Mouse (Mus musculus): ENCODE measurements around the gene Naa38.
"Not testable (repeated sequence)": the region's sequence is repeated elsewhere in the genome, so short reads cannot be mapped to it uniquely, and the experiment has no call there.

The Naa38 gene

GRCm38 (mm10) chr11:69373223-69373965, 21.9 kb upstream of the Naa38 start:
- DNase-seq (ENCODE audit: low spot score) = no peak

GRCm38 (mm10) chr11:69375646-69376045, 19.6 kb upstream of the Naa38 start:
- DNase-seq (ENCODE audit: low spot score) = no peak

- no peak for DNase-seq (ENCODE audit: low spot score)
Measured at GRCm38 (mm10) chr11:69377766-69378165, 17.5 kb upstream of the Naa38 start.

- no peak for DNase-seq (ENCODE audit: low spot score)
Measured at GRCm38 (mm10) chr11:69379600-69379999, 15.7 kb upstream of the Naa38 start.

GRCm38 (mm10) chr11:69381356-69381755, 13.9 kb upstream of the Naa38 start:
- no peak for DNase-seq (ENCODE audit: low spot score)

- DNase-seq (ENCODE audit: low spot score) = no peak
Measured at GRCm38 (mm10) chr11:69382478-69383105, 12.7 kb upstream of the Naa38 start.

- DNase-seq (ENCODE audit: low spot score) = no peak
Measured at GRCm38 (mm10) chr11:69384979-69385378, 10.3 kb upstream of the Naa38 start.

GRCm38 (mm10) chr11:69386758-69387157, 8.5 kb upstream of the Naa38 start:
- DNase-seq (ENCODE audit: low spot score) = no peak

- DNase-seq (ENCODE audit: low spot score) = no peak
Measured at GRCm38 (mm10) chr11:69388680-69389079, 6.6 kb upstream of the Naa38 start.

GRCm38 (mm10) chr11:69389531-69390399, 5.5 kb upstream of the Naa38 start:
- DNase-seq (ENCODE audit: low spot score) = peak; percentile 49

- DNase-seq (ENCODE audit: low spot score) = peak; percentile 17
Measured at GRCm38 (mm10) chr11:69390400-69391034, 4.8 kb upstream of the Naa38 start.

GRCm38 (mm10) chr11:69394591-69395167, 608 bp upstream of the Naa38 start:
- DNase-seq (ENCODE audit: low spot score) = not testable (repeated sequence)

- DNase-seq (ENCODE audit: low spot score) = peak; percentile 96
Measured at GRCm38 (mm10) chr11:69395634-69396373, 517 bp downstream of the Naa38 start.

- DNase-seq (ENCODE audit: low spot score) = peak; percentile 40
Measured at GRCm38 (mm10) chr11:69396772-69397171, 1.5 kb downstream of the Naa38 start.

GRCm38 (mm10) chr11:69397581-69398057, 2.3 kb downstream of the Naa38 start:
- peak; percentile 17 for DNase-seq (ENCODE audit: low spot score)

- DNase-seq (ENCODE audit: low spot score) = peak; percentile 8
Measured at GRCm38 (mm10) chr11:69398059-69398458, 2.8 kb downstream of the Naa38 start, which contains the start of gene Tmem88. Gene Tmem88 (minus strand): TSS chr11:69398234.

- no peak for DNase-seq (ENCODE audit: low spot score)
Measured at GRCm38 (mm10) chr11:69398486-69399200, 3.4 kb downstream of the Naa38 start.

GRCm38 (mm10) chr11:69399201-69400082, 4.2 kb downstream of the Naa38 start:
- no peak for DNase-seq (ENCODE audit: low spot score)

All from ovary, adult 18-20 months (tissue).